Mouse (Mus musculus) ES-Bruce4 (cell line): ENCODE measurements around the gene Pnmal2. TPM values are rescaled to one million over a fixed set of nuclear protein-coding genes. Genes with fewer than 3 reads are reported as not detected.

ENCODE experiments used
- H3K27ac ChIP-seq: 2 replicates; pipeline ENCODE4 v1.5.1; 2012; ENCODE audit warnings: low read length, inconsistent platforms; ENCODE audit not compliant: insufficient read depth
- H3K27me3 ChIP-seq: 2 replicates; pipeline ENCODE4 v1.6.1; 2012; ENCODE audit warnings: mild to moderate bottlenecking, low read length, inconsistent platforms; ENCODE audit not compliant: control insufficient read depth, poor library complexity, insufficient read depth, severe bottlenecking
- H3K36me3 ChIP-seq: 2 replicates; pipeline ENCODE4 v1.6.1; 2012; ENCODE audit warnings: inconsistent platforms, mild to moderate bottlenecking, low read length, moderate library complexity; ENCODE audit not compliant: control insufficient read depth, poor library complexity, insufficient read depth, severe bottlenecking
- H3K4me1 ChIP-seq: one replicate; pipeline ENCODE4 v1.8.1; 2011; ENCODE audit warnings: low read length; ENCODE audit not compliant: control insufficient read depth, insufficient read depth
- H3K4me3 ChIP-seq: 2 replicates; pipeline ENCODE4 v1.5.1; 2011; ENCODE audit warnings: low read depth, mild to moderate bottlenecking, low read length
- H3K9ac ChIP-seq: 2 replicates; pipeline ENCODE4 v1.6.1; 2012; ENCODE audit warnings: low read depth, mild to moderate bottlenecking, inconsistent platforms; ENCODE audit not compliant: poor library complexity, severe bottlenecking
- H3K9me3 ChIP-seq: replicated peaks from 2 replicates; pipeline ENCODE4 v1.6.1; 2012; ENCODE audit warnings: mild to moderate bottlenecking, low read length, inconsistent platforms; ENCODE audit not compliant: control insufficient read depth, poor library complexity, insufficient read depth, severe bottlenecking
- CTCF ChIP-seq: IDR thresholded peaks from one replicate; pipeline ENCODE4 v1.8.1; 2011; ENCODE audit warnings: low read depth, low read length
- EP300 ChIP-seq: IDR thresholded peaks from 2 replicates; pipeline ENCODE4 v1.6.1; 2011; ENCODE audit warnings: low read depth, low read length; ENCODE audit not compliant: insufficient read depth
- POLR2A ChIP-seq: IDR thresholded peaks from one replicate; pipeline ENCODE4 v1.8.1; 2011; ENCODE audit warnings: low read length; ENCODE audit not compliant: insufficient read depth
- polyA plus RNA-seq: library from polyadenylated mRNA; stranded (reverse); fragments of >200 nt; gene quantifications from 2 replicates; pipeline ENCODE4 v1.2.4, GENCODE M21; 2011; ENCODE audit warnings: low read depth; ENCODE audit not compliant: missing spikeins, insufficient read depth, insufficient read length

Gene Pnmal2
- polyA plus RNA-seq, 1 experiment: 1.5 TPM

GRCm38 (mm10) chr7:16905491-16906021 is 38.9 kb upstream of the Pnmal2 start:
- no peaks in the 10 kb centered on the region for H3K27me3 ChIP-seq
- TF ChIP-seq EP300: no peak
- no peak for TF ChIP-seq CTCF
- TF ChIP-seq POLR2A: no peak
- no peak overlapping the region for H3K27ac ChIP-seq
- H3K9ac ChIP-seq: no peak overlapping the region
- H3K4me3 ChIP-seq: no peak overlapping the region
- H3K4me1 ChIP-seq: peaks cover 6% of the 10 kb centered on the region
- no peaks in the 10 kb centered on the region for H3K9me3 ChIP-seq
- H3K36me3 ChIP-seq: no peaks in the 10 kb centered on the region

DNA sequence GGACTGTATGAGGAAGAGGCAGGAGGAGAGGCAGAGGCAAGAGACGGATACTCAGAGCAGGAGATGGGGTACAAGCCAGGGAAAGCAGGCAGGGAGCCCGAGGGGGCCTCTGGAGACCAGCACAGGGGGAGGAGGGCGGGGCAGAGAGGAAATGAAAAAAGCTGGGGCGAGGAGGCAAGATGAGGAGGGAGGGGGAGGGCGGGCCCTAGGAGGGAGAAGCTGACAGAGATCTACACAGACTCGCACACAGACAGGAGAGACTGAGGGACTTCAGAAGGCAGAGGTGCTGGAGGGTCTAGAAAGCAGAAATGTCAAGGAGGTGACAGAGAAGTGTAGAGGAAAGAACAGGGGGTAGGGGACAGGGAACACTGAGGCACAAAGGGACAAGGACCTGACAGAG is 38.2 kb upstream of the Pnmal2 start, which contains the start of gene Ptgir:
TSS of gene Ptgir (plus strand) at position 210 of the 400 bp plus-strand sequence.
- Histone ChIP-seq H3K4me1 (peaks cover 6% of the 10 kb centered on the region), H3K4me3 (peak within 1 kb of the TSS; percentile 44), H3K9me3 (no peaks in the 10 kb centered on the region), H3K36me3 (no peaks in the 10 kb centered on the region), H3K9ac (0 out of 2 replicates have a peak within 1 kb of the TSS, but pooled peaks have one; percentile 5), H3K27me3 (no peaks in the 10 kb centered on the region), H3K27ac (no peak within 1 kb of the TSS)
- TF ChIP-seq CTCF: no peak
- TF ChIP-seq POLR2A: no peak
- TF ChIP-seq EP300: no peak

DNA sequence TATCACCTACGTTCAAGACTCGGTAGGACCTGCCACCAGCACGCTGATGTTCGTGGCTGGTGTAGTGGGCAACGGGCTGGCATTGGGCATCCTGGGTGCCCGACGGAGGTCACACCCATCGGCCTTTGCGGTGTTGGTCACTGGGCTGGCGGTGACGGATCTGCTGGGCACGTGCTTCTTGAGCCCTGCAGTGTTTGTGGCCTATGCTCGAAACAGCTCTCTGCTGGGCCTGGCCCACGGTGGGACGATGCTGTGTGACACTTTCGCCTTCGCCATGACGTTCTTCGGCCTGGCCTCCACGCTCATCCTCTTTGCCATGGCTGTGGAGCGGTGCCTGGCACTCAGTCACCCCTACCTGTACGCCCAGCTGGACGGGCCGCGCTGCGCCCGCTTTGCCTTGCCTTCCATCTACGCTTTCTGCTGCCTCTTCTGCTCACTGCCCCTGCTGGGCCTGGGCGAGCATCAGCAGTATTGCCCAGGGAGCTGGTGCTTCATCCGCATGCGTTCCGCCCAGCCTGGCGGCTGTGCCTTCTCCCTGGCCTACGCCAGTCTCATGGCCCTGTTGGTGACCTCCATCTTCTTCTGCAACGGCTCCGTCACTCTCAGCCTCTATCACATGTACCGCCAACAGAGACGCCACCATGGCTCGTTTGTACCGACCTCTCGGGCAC is 37.5 kb upstream of the Pnmal2 start:
- Histone ChIP-seq H3K4me1 (peaks cover 6% of the 10 kb centered on the region), H3K9me3 (no peaks in the 10 kb centered on the region), H3K4me3 (peak overlapping the region; percentile 44), H3K27ac (no peak overlapping the region), H3K9ac (0 out of 2 replicates have a peak overlapping the region, but pooled peaks have one; percentile 5), H3K36me3 (no peaks in the 10 kb centered on the region), H3K27me3 (no peaks in the 10 kb centered on the region)
- TF ChIP-seq EP300 (no peak), CTCF (no peak), POLR2A (no peak)

GRCm38 (mm10) chr7:16907842-16908241 is 36.6 kb upstream of the Pnmal2 start:
- TF ChIP-seq CTCF (no peak), POLR2A (no peak), EP300 (no peak)
- Histone ChIP-seq H3K9ac (no peak overlapping the region), H3K9me3 (no peaks in the 10 kb centered on the region), H3K36me3 (no peaks in the 10 kb centered on the region), H3K4me1 (peaks cover 3% of the 10 kb centered on the region), H3K27ac (no peak overlapping the region), H3K27me3 (no peaks in the 10 kb centered on the region), H3K4me3 (no peak overlapping the region)

DNA sequence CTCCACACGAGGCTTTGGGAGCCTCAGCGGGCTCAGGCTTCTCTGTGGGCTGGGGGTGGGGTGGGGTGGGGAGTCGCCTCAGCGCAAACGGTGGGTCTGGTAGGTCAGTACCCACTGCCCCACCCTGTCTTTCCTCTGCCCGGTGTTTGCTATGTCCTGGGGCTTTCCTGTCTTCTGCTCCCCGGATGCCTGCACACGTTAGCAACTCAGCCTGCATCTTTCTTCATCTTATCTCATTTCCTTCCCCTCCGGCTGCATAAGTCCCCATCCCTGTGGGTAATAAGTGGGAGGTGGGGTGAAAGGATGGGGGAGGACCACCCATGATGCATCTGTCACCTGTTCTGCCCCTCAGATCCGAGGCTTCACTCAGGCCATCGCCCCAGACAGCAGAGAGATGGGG is 36.1 kb upstream of the Pnmal2 start:
- no peak for TF ChIP-seq EP300
- TF ChIP-seq CTCF: no peak
- TF ChIP-seq POLR2A: no peak
- Histone ChIP-seq H3K4me1 (peaks cover 3% of the 10 kb centered on the region), H3K27ac (no peak overlapping the region), H3K9ac (no peak overlapping the region), H3K36me3 (no peaks in the 10 kb centered on the region), H3K4me3 (no peak overlapping the region), H3K9me3 (no peaks in the 10 kb centered on the region), H3K27me3 (no peaks in the 10 kb centered on the region)

- H3K27ac ChIP-seq: no peak overlapping the region
- H3K9me3 ChIP-seq: no peaks in the 10 kb centered on the region
- TF ChIP-seq EP300 (no peak), POLR2A (no peak), CTCF (no peak)
- no peaks in the 10 kb centered on the region for H3K36me3 ChIP-seq
- no peaks in the 10 kb centered on the region for H3K27me3 ChIP-seq
- H3K9ac ChIP-seq: no peak overlapping the region
- H3K4me3 ChIP-seq: no peak overlapping the region
- no peaks in the 10 kb centered on the region for H3K4me1 ChIP-seq
Observed at GRCm38 (mm10) chr7:16908859-16909258, 35.6 kb upstream of the Pnmal2 start.
